Mouse (Mus musculus): Measurements from ENCODE around the gene Itga3. TPM values are rescaled to one million over a fixed set of nuclear protein-coding genes. Genes with fewer than 3 reads are reported as not detected.
A peak's percentile ranks its signal among the peaks of the same experiment; 100 is the strongest.
"Not testable (repeated sequence)": the region's sequence is repeated elsewhere in the genome, so short reads cannot be mapped to it uniquely, and the experiment has no call there.

Gene Itga3
- total RNA-seq, 4 experiments from 2014 or later = 3.6 to 5.3 (median 4.1) TPM

GRCm38 (mm10) chr11:95033617-95034016, 43.0 kb downstream of the Itga3 start:
- DNase-seq (ENCODE audit: low spot score in 2 of 2) = no peak

GRCm38 (mm10) chr11:95032945-95033344, 43.7 kb downstream of the Itga3 start:
- DNase-seq (ENCODE audit: low spot score in 2 of 2) = no peak

GRCm38 (mm10) chr11:95027850-95028470, 48.6 kb downstream of the Itga3 start:
- DNase-seq (ENCODE audit: low spot score in 2 of 2) = no peak

- no peak for DNase-seq (ENCODE audit: low spot score in 2 of 2)
These were observed 49.8 kb downstream of the Itga3 start for GRCm38 (mm10) chr11:95026849-95027248.

GRCm38 (mm10) chr11:95026090-95026542, 50.5 kb downstream of the Itga3 start:
- DNase-seq (ENCODE audit: low spot score in 2 of 2) = no peak

- DNase-seq (ENCODE audit: low spot score in 2 of 2) = no peak
These were observed 51.2 kb downstream of the Itga3 start for GRCm38 (mm10) chr11:95025227-95026012.

- no peak for DNase-seq (ENCODE audit: low spot score in 2 of 2)
These were observed 52.0 kb downstream of the Itga3 start for GRCm38 (mm10) chr11:95024439-95025184.

- DNase-seq (ENCODE audit: low spot score in 2 of 2) = no peak
These were observed 53.1 kb downstream of the Itga3 start for GRCm38 (mm10) chr11:95023481-95023880.

- DNase-seq (ENCODE audit: low spot score in 2 of 2) = no peak
These were observed 54.2 kb downstream of the Itga3 start for GRCm38 (mm10) chr11:95022237-95022992.

- no peak for DNase-seq (ENCODE audit: low spot score in 2 of 2)
These were observed 61.1 kb downstream of the Itga3 start for GRCm38 (mm10) chr11:95015484-95015883.

GRCm38 (mm10) chr11:95012487-95012886, 64.1 kb downstream of the Itga3 start:
- no peak for DNase-seq (ENCODE audit: low spot score in 2 of 2)

GRCm38 (mm10) chr11:95012075-95012474, 64.5 kb downstream of the Itga3 start:
- DNase-seq (ENCODE audit: low spot score in 2 of 2) = no peak

GRCm38 (mm10) chr11:95011416-95011815, 65.2 kb downstream of the Itga3 start:
- DNase-seq (ENCODE audit: low spot score in 2 of 2) = no peak

GRCm38 (mm10) chr11:95010841-95011403, 65.7 kb downstream of the Itga3 start:
- not testable (repeated sequence) for DNase-seq (ENCODE audit: low spot score in 2 of 2)

- DNase-seq (ENCODE audit: low spot score in 2 of 2) = no peak
These were observed 66.4 kb downstream of the Itga3 start for GRCm38 (mm10) chr11:95010141-95010739.

- DNase-seq (ENCODE audit: low spot score in 2 of 2) = peak in 1 of 2 experiments; percentile 28
These were observed 67.0 kb downstream of the Itga3 start, which contains the start of gene Samd14 for GRCm38 (mm10) chr11:95009629-95010014. Gene Samd14, plus strand, starts transcription at chr11:95009879.

GRCm38 (mm10) chr11:95008661-95009628, 67.7 kb downstream of the Itga3 start:
- DNase-seq (ENCODE audit: low spot score in 2 of 2) = no peak

- DNase-seq (ENCODE audit: low spot score in 2 of 2) = no peak
These were observed 69.2 kb downstream of the Itga3 start for GRCm38 (mm10) chr11:95007418-95007817.

- DNase-seq (ENCODE audit: low spot score in 2 of 2) = peak; percentile 71 to 76
These were observed 69.9 kb downstream of the Itga3 start for GRCm38 (mm10) chr11:95006525-95007219.
